Mouse (Mus musculus) adrenal gland, adult 8-10 months (tissue): Measurements from ENCODE around the gene Hnf4a. TPM values are rescaled to one million over a fixed set of nuclear protein-coding genes. Genes with fewer than 3 reads are reported as not detected.
"Not testable (repeated sequence)": the region's sequence is repeated elsewhere in the genome, so short reads cannot be mapped to it uniquely, and the experiment has no call there.

Experiments used
- DNase-seq: peaks from one replicate; pipeline ENCODE4 v3.0.0; 2022
- total RNA-seq, 4 experiments: library from RNA; stranded (reverse); gene quantifications; 2 replicates each; pipeline ENCODE4 v1.2.4; 2022

Gene Hnf4a
- total RNA-seq = under 1 TPM in 2 of 4 experiments, not detected in 2; 0.06 to 0.16 TPM

DNA sequence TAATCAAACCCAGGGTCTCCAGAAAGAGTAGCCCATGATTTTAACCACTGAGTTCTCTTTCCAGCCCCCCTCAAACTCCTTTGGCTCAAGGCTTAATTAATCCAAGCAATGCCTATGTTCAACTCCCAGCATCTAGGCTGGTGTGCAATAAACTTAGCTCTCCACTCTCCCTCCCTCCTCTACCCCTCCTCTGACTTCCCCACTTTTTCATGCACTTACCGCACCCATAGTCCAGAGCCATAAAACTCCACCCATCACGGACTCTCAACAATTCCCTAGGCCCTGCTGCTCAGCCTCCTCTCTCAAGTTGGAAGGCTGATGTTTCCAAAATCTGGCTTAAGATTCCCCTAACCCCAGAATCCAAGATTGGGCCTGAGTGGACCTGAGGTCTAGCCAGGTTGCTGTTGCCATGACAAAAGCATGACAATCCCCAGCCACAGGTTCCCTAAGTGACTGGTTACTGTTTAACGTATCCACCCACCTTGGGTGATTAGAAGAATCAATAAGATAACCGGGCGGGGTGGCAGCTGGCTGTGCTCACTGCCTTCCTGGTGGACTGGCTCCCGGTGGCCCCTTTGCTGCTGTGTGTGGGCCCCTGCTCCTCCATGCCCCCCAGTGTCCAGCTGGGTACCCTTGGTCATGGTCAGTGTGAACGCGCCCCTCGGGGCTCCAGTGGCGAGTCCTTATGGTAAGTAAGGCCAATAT lies at the start of gene Hnf4a:
Gene Hnf4a (plus strand): TSS at position 509 of the 705 bp plus-strand sequence.
- no peak for DNase-seq

- no peak for DNase-seq
Observed at GRCm38 (mm10) chr2:163458539-163459265, 47.9 kb upstream of the Hnf4a start.

DNA sequence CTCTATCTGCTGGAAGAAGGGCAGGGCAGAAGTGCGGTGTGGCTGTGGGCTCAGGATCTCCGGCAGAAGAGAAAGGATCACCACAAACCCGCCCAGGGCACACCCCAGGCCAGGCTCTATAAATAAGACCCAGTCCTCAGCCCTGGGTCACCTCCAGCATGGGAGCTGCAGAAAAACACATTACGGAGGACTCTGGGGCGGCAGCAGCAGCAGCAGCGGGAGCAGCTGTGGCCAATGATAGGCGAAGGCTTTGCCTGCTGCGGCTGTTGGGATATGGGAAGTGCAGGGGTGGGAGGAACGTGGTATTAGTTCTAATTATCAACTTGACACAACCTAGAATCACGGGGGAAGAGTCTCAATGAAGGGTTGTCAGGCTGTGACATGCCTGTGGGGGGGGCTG lies 47.2 kb upstream of the Hnf4a start:
- no peak for DNase-seq

DNA sequence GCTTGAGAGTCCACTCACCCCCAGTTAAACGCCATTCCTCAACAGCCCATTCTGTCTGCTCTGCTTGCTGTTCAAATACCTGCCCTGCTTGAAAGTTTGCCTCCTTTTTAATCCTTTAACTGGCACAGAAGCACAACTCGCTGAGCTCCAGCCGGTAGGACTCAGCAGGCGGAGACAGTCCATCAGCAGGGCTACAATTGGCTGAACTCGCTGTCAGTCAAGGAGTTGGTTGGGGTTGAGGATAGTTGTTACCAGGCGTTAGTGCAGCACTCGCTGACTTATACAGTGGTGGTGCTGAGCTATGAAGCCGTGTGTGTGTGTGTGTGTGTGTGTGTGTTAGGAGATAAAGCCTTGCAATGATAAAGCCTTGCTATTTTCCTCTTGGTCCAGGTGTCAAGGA lies 46.0 kb upstream of the Hnf4a start:
- no peak for DNase-seq

- not testable (repeated sequence) for DNase-seq
Observed at GRCm38 (mm10) chr2:163461307-163461706, 45.3 kb upstream of the Hnf4a start.

GRCm38 (mm10) chr2:163462386-163462785 lies 44.2 kb upstream of the Hnf4a start:
- DNase-seq = no peak

- no peak for DNase-seq
Observed at GRCm38 (mm10) chr2:163462801-163463200, 43.8 kb upstream of the Hnf4a start.

DNA sequence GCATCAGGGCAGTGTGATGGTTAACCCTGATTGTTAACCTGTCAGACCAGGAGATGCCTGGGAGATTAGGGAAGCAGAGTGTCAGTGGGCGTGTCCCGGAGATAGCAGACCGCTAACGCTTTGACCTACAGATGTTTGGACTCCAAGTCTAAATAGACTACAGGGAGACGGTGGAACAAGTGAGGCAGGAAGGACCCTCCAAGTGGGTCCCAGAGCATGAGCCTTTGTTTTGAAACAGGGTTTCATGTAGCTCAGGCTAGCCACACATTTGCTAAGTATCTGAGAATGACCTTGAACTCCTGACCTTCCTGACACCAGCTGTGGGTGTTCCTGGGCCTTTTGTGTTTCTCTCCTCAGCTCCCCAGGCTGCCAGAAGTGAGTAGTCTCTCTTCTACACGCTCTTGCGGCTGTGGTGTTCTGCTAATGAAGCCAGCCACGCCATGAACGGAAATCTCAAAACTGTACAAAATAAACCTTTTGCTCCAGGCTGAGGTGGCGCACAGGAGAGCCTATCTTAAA lies 43.3 kb upstream of the Hnf4a start:
- DNase-seq = no peak

- no peak for DNase-seq
Observed at GRCm38 (mm10) chr2:163463998-163464397, 42.6 kb upstream of the Hnf4a start.

- DNase-seq = no peak
Observed at GRCm38 (mm10) chr2:163464562-163464961, 42.0 kb upstream of the Hnf4a start.

DNA sequence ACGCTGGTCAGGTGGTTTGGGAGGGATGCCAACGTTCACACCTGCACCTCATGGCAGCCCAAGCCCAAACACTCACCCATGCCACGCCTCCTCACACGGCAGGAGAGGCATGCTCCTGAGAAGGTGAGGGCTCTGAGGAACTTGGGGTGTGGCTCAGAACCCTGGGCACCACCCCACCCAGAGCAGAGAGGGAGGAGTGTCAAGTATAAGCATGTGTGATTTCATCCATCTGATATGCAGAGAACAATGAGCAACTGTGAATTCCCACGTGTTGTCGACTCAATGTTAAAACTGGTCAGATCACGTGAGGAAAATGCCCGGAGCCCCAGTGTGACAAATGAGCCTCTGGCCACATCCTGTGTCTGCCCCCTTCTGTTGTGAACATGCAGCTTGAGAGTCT lies 39.8 kb upstream of the Hnf4a start:
- DNase-seq = no peak

- DNase-seq = peak; percentile 71
Observed at GRCm38 (mm10) chr2:163467585-163467984, 39.0 kb upstream of the Hnf4a start.

DNA sequence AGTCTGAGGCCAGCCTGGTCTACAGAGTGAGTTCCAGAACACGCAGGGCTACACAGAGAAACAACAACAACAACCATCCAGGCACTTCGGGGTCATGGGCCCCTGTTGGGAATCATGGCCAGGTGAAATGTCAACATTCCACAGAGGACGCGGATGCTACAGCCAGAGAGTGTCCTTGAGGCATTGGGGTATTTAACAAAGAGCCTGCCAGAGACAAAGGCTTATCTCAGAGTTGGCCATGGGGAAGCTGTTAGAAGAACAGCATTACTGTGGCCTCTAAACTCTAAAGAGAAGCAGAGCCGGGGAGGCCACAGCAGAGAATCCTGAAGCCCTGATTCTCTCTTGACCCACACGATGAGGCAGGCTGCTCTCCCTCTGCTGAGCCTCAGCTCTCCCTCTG lies 37.7 kb upstream of the Hnf4a start:
- no peak for DNase-seq

DNA sequence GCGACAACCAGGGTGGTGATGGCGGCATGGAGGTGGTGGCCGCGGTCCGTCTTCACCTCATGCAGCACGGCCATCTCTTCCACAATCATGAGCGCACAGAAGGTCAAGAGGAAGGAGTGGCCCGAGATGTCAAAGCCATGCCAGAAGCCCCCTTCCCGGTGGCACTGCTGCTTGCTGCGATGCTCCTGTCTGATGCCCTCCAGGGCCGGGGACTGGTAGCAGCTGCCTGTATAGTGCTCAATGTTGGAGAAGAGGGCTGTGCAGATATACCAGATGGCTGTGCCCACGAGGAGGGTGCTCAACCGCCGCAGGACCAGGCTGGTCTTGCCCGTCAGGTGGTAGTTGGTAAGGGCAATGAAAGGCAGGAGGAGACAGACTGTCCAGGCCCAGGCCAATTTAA lies 36.9 kb upstream of the Hnf4a start:
- no peak for DNase-seq

GRCm38 (mm10) chr2:163471136-163471535 lies 35.5 kb upstream of the Hnf4a start:
- peak; percentile 52 for DNase-seq

- DNase-seq = peak; percentile 42
Observed at GRCm38 (mm10) chr2:163471710-163472465, 34.7 kb upstream of the Hnf4a start.

GRCm38 (mm10) chr2:163472466-163472851 lies 34.1 kb upstream of the Hnf4a start, which contains the start of gene Fitm2:
Fitm2 (minus strand) TSS chr2:163472629.
- peak; percentile 93 for DNase-seq

GRCm38 (mm10) chr2:163480191-163480825 lies 26.3 kb upstream of the Hnf4a start:
- DNase-seq = no peak

DNA sequence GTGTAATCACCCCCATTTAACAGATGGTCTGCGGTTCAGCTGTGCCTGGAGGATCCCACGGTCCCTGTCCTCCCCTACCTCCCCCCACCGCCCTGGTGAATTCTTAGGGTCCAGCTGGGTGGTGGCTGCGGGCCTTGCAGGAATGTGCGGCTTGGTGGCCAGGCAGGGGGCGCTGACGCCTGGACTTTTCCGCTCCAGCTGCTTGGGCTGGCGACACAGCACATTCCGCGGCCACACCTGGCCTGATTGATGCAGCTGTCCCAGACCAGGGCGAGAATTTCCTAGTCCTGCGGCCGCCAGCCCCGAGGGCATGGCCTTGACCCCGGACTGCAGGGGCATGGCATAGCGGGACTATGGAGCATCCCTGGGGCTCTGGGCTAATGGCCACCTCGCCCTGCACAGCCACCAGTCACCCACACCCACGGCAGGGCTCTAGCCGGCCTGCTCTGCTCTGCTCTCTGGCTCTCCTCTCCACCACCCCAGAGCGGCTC lies 25.0 kb upstream of the Hnf4a start:
- no peak for DNase-seq

- no peak for DNase-seq
Observed at GRCm38 (mm10) chr2:163487360-163487759, 19.2 kb upstream of the Hnf4a start.

DNA sequence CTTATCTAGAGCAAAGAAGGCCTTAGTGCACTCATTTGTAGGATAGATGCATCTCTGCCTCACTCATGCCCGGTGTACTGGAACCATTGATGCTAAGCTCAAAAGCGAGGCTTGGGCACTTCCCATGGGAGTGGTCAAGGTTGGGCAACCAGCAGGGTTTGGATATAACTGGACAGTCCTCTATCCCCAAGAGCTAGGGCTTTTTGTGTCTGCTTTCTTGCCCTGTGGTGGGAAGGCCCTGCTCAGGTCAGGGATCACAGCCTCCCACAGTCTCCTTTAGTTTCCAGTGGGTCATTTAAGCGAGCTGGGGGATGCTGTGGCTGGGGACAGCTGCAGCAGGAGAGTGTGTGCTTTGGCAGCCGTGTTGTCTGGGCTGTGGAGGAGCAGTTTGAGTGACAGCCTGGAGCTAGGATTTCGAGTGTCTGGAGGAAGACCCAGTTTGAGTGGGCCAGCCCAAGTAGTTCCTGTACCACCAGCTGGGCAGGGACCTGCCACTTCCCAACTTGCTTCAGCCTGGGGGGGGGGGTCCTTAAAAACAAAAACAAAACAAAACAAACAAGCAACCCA lies 16.8 kb upstream of the Hnf4a start:
- no peak for DNase-seq

- no peak for DNase-seq
Observed at GRCm38 (mm10) chr2:163490656-163491055, 16.0 kb upstream of the Hnf4a start.
